Mouse (Mus musculus): ENCODE measurements around the gene H2-T23.

Gene H2-T23

DNA sequence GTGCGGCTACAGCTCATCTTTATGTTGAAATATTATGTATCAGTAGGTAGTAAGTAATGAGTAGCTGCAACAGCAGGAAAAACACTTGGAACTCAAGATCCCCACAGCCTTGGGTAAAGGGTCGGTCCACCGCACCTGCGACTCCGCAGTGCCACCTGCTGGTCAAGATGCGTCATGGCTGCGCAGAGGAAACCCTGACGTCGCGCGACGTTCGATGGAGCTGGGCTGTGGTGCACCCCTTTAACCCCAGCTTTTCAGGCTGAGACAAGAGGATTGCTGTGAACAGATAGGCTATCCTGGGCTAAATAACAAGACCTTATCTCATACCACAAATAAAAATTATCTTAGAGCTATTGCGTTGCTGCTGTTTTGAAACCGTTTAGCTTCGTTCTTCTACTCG, 39.0 kb downstream of the H2-T23 start:
- peak; percentile 90 for DNase-seq (ENCODE audit: low spot score)

- no peak for DNase-seq (ENCODE audit: low spot score)
Measured at GRCm38 (mm10) chr17:35991781-35992180, 40.9 kb downstream of the H2-T23 start.

- no peak for DNase-seq (ENCODE audit: low spot score)
Measured at GRCm38 (mm10) chr17:35981776-35982175, 50.9 kb downstream of the H2-T23 start.

DNA sequence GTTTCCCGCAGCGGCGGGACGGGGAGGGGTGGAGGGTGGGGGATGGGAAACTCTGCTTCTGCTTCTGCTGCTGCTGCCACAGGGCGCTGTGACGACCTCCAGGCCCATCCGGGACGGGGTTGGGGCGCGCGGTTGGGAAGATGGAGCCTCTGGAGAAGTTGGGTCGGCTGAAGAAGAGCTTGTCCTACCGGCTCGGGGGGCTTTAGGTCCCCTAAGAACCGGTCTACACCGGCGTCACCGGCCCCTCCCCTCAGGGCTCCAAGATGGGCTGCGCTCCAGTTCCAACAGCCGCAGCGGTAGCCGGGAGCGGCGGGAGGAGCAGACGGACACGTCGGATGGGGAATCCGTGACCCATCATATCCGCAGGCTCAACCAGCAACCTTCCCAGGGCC, 52.3 kb downstream of the H2-T23 start:
- DNase-seq (ENCODE audit: low spot score): no peak
